Mouse (Mus musculus): ENCODE data around the gene Acot8.

GRCm38 (mm10) chr2:164792400-164793190 lies 12.1 kb downstream of the Acot8 start:
- no peak for TF ChIP-seq HCFC1 (IDR thresholded peaks at IDR 0.05; ENCODE audit: low read depth, low read length)
- no peak for TF ChIP-seq UBTF (IDR thresholded peaks at IDR 0.05; ENCODE audit: low read depth, low read length)
- no peak for TF ChIP-seq RCOR1 (conservative IDR thresholded peaks at IDR 0.05; ENCODE audit: low read depth, low read length)

Data from CH12.LX (cell line).